Mouse (Mus musculus) v-Abl transformed pro-B cells (cell line): ENCODE results near the gene Serpina3n.
"Not testable (repeated sequence)": the region's sequence is repeated elsewhere in the genome, so short reads cannot be mapped to it uniquely, and the experiment has no call there.

ENCODE experiments used
- in situ Hi-C, 2 experiments: fragments of 400-800 bp; cut with MboI; formaldehyde crosslinking; loops; one replicate each; pipeline ENCODE4 v1.15.1; 2025; ENCODE audit not compliant: unreplicated experiment in 2 of 2

Gene Serpina3n

DNA sequence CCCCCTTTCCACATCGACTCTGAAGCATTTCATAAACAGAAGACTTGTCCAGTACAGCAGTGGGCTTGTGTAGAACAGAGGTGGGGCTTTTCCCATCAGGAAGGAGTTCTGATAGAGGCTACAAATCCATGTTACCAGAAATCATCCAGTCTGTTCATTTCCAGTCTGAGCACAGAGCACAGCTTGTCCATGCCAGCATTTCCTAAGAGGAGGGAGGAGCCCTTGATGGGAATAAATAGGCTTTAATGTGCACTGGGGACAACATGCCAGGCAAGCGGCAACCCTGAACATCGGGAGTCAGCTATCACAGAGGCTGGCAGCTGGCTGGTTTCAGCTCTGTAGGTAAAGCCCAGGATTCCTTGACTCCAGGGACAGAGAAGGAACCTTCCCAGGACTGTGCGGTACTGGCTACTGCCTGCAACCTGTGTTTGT is at the start of gene Serpina3n:
Gene Serpina3n (plus strand): TSS at position 276 of the 432 bp plus-strand sequence.
- in situ Hi-C loops: loop anchor here in 1 of 2 experiments (25.0 kb wide), 1 partner anchor 869 kb away; the partner anchor contains the start of gene Ppp4r4

DNA sequence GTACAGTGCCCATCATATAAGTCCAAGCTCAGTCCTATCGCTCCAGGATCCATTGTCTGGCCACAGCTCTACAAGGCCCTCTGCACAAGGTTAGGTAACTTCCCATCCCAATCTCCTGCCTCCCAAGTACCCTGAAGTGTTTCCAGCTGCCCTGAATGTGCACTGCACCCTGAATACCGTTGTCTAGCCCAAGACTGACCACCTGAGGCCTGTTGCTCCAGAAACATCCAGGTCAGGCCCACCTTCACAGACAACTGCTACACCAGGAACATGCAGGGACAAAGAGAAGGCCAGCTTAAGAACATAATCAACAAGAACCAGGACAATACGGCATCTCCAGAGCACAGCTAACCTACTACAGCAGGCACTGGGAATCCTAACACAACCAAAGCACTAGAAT is 36.5 kb upstream of the Serpina3n start:
- in situ Hi-C loops: loop anchor here in 1 of 2 experiments (10.0 kb wide), 1 partner anchor 235 kb away; no protein-coding TSS in a partner anchor

DNA sequence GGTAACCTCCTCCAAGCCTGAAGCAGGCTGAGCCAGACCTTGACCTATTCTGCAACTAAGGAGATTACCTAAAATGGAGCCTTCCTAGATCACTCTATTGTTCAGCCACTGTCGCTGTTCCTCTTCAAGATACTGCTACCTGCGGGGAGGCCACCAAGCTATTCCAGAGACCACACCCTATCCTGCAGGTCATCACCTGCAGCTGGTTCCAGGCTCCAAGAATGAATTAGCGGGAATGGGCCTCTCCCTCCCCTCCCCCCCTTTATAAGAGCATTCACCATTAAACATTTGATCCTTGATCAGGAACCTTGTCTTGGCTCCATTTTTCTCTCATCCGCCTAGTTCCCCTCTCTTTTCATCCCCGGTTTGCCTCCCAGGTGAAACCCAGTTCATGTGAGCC is 29.4 kb upstream of the Serpina3n start:
- in situ Hi-C loops: not testable (repeated sequence)

DNA sequence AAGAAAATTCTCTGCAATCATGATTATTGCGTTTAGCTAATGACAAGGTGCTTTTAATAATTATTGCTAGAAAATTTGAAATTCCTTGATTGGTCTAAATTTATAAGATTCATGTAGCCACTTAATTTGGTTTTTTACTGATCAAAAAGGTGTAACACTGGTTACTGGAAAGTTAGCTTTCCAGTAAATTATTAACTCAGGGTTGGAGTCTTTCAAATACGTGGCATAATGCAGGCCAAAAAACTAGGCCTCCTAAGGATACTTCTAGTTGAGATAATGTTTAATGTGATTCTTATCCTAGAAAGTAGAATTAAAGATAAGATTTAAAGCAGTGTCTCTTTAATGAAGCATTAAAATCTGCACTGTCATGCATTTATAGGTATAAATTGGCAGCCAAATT is 28.2 kb upstream of the Serpina3n start:
- in situ Hi-C loops: not testable (repeated sequence)

DNA sequence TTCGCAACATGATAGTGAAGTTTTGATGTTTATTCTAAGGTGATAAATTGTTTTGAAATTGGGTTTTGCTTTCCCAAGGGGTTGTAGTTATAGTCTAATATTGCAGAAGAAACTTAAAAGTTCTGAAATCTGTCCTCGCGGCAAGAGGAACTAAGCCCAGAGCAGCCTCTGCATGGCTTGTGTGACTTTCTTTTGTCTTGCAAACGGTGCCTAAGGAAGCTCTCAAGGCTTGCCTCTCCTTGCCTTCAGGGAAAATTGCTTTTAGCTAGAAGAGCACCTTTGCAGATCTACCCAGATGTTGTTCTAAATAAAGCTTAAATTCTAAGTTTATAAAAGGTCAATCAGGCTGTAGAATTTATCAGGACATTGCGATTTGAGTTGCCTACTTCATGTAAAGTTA is 27.7 kb upstream of the Serpina3n start:
- in situ Hi-C loops: not testable (repeated sequence)

DNA sequence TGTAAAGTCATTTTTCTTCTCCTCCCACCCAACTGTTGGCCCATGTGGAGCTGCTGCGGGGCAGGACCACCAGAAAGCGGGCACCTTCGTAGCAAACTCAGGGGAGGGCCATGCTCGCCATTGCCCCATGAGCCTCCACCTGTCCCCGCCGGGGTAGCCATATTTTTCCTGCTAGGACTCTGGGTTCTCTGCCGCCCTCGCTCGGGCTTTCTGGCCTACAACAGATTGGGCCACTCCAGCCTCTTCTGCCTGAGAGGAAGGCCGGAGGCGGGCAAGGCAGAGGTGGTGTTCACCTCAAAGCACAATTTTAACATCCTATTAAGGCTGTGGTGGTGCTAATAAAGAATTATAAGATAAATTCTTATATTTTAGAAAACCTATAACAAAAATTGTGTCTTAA is 26.7 kb upstream of the Serpina3n start:
- in situ Hi-C loops: no loop called here

DNA sequence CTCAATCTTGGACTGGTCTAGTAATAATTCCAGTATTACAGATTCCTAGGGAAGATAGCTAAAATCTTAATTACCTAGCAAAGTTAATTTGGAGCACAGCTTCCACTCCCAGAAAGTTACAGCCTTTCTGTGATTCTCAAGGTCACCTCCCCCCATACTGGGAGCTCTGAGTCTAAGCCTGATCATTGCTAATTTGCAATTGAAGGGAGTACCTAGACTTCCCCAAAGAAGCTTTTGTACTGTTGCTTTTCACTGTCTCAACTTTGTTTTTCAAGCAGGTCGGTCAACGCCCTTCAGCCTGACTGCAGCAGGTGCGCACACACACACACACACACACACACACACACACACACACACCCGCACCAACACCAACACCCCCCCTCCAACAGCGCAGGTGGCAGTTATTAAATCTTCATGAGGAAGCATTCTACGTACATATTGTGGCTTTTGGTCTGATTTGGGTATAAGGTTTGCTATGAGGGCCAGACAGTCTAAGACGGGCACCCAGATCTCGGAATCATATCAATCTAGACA is 25.4 kb upstream of the Serpina3n start:
- in situ Hi-C loops: not testable (repeated sequence)

DNA sequence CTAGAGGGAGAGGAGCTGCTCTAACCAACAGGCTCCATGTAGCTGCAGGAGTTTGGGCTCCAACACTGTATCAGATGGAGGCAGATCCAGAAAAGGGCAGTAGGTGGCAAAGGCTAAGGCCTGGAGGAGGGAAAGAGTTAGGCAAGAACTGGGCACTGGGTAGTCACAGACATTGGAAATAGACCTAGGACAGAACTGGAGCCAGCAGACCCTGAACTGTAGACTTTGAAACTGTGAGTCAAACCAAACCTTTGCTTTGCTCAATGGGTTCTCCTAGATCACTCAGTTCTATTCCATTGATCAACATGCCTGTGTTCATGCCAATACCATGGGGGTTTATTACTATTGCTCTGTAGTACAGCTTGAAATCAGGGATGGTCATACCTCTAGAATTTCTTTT is 20.5 kb upstream of the Serpina3n start:
- in situ Hi-C loops: not testable (repeated sequence)

DNA sequence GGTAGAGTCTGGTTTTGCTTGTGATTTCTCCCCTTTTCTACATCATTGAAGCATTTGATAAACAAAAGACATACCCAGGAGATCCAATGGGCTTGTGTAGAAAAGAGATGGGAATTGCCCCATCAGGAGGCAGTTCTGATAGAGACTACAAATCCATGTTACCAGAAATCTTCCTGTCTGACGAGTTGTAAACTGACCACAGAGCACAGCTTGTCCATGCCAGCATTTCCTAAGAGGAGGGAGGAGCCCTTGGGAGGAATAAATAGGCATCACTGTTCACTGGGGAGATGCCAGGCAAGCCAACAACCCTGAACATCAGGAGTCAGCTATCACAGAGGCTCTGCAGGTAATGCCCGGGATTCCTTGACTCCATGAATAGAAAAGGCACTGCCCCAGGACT is 19.7 kb upstream of the Serpina3n start:
- in situ Hi-C loops: not testable (repeated sequence)

DNA sequence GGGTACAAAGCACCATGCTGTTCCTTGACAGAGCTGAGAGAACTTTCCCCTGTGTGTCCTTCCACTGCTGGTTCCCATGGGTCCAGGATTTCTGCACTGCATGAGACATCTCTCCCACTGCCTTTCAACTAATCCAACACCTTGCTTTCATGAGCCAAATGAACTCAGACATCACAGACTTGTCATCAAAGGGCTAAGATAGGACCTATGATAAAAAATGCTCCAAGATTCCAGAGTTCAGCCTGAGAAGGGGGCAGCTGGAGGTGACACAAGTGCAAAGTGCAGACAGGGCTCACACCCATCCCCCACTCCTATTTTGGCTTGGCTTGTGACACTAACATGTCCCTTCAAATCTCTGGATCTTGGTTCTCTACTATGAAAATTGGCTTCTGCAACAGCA is 18.1 kb upstream of the Serpina3n start:
- in situ Hi-C loops: no loop called here

DNA sequence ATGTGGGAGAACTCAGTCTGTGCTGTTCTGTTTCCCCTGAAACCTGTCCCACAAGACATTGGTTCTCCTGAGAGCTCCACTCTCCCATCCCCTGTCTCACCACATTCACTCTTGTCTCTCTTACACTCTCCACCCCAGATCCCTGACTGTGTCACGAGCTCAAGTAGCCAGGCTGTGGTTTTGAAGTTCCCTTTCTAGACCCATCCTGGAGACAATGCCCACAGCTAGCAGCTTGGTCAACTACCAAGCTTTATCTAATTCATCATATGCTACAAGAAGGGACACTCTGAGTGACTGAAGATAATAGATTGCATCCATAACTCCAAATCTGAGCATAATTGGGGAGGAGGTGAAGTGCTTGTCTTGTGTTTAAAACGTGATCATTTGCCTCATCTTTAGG is 15.5 kb upstream of the Serpina3n start:
- in situ Hi-C loops: not testable (repeated sequence)

DNA sequence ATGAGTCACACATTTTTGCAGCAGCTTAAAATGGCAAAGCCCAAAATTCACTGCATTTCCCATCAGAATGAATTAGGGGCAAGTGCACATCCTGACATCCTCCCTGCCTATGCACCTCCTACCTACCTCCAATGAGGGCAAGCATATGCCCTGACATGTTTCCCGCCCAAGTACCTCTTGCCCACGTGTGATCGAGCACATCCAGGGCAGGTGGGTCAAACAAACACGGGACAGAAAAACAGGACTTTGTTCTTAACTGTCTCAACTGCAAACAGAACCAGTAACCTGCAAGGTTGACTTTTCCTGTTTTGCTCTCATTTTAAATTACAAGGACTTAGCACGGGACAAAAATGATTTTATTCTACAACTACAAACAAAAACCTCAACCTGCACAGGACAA is 2.6 kb upstream of the Serpina3n start:
- in situ Hi-C loops: loop anchor here in 1 of 2 experiments (25.0 kb wide), 1 partner anchor 867 kb away; the partner anchor contains the start of gene Ppp4r4

DNA sequence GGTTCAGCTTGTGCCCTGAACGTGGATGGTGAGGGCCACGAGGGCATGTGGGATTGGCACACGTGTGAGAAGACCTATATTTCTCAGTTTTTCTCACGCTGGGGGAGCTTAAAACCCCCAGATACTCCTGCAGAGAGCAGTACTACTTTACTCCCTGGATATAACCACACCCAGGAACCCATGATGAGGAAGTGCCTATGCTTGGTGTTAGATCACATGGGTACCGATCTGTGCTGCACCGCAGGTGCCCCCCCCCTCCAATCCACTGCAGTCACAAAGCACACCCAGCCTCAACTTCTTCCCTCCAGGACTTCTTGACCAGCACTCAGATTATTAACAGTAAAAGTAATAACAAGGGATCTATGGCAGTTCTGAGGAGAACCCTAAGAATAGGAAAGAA is 6.0 kb downstream of the Serpina3n start:
- in situ Hi-C loops: loop anchor here in 1 of 2 experiments (10.0 to 25.0 kb wide), 2 partner anchors 418 to 875 kb away; partner anchors contain the start of gene Ppp4r4

DNA sequence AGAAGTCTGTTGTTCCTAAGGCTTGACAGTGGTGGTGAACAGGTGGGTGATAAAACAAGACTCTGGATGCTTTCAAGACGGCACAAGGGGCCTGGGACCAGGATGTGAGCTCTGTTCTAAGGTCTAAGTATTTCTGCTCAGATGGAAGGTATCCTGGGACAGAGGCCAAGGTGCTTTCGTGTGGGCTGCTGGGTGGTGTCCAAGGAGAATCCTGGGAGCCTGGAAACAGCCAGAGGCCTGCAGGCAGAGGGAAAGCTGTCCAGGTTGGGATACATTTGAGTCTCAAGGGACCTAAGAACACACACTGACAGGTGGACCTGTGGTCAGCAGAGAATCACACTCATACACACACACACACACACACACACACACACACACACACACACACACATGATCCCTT is 8.0 kb downstream of the Serpina3n start:
- in situ Hi-C loops: loop anchor here in 1 of 2 experiments (10.0 to 25.0 kb wide), 2 partner anchors 420 to 877 kb away; partner anchors contain the start of gene Ppp4r4

DNA sequence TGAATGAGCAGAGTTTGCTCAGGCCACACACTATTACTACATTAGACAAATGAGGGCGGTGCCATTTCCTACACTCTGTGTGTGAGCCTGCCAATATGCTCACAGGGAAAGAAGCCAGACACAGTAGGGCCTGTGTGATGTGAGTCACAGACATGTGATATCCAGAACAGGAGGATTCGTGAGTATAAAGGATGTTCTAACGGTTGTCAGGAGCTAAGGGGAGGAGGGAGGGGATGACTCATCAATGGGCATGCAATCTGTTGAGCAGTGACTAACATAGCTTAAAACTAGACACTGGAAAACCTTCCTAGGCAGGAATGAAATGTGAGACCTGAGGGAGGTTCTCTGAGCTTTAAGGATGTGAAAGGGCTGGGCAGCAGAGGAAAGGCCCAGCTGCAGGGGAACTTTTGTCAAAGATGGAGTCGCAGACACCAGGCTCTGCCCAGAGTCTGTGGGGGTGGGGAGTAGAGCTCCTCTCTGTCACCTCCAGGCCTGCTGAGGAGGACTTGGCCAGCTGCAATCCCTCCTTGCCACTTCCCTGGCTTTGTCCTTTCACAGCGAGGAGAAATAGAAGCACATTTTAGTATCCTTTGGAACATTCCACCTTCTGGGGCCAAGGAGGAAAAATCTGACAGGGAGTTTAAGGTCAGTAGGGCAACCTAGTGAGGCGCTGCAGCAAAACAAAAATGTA is 9.2 kb downstream of the Serpina3n start:
- in situ Hi-C loops: loop anchor here in 1 of 2 experiments (10.0 to 25.0 kb wide), 2 partner anchors 421 to 878 kb away; partner anchors contain the start of gene Ppp4r4

DNA sequence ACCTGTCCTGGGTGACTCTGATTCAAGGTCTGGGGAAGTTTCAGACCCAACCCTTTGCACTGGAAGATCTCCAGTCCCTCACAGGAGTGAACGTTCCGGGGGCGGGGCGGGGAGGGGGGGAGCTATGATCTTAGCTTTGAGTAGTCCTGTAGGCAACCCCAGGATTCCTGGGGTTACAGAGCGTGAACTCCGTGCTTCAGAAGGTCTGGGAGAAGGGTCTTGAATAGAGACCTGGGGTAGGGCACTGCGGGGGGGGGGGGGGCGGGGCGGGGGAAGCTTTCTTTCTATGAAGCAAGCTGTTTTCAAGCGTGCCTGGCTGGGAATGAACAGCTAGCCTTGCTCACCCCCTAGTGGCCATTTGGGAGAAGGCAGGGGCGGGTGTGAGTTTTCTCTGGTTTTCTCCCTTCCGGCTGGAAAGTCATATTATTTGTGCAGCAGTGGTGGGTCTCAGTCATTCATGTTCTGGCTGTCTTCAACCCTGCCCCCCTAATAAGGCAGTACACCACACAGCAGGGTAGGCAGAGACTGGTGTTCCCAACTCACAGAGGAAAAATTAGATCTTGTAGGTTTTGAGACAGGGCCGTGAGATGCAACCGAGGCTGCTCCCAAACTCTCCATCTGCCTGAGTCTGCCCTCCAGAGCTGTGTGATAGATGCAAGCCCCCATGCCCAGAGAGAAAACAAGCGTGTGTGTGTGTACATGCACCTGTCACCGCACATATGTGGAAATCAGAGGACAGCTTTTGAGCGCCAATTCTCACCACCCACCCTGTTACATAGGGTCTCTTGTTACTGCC is 12.0 kb downstream of the Serpina3n start:
- in situ Hi-C loops: loop anchor here in 1 of 2 experiments (10.0 to 25.0 kb wide), 2 partner anchors 424 to 881 kb away; partner anchors contain the start of gene Ppp4r4

DNA sequence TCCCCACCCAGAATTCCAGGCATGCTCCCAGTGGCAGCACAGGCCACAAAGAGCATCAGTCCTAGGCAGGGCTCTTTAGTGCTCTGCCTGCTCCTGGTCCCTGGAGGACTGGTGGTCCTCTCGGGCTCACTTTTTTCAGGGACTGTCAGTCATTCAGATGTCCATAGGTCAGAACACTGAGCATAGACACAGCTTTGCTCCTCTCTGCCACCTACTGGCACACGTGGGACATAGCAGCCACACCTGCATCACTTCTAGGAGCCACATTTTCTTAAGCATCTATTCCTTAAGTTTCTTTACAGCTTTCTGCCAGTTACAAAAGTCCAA is 12.6 kb downstream of the Serpina3n start:
- in situ Hi-C loops: loop anchor here in 1 of 2 experiments (10.0 to 25.0 kb wide), 2 partner anchors 424 to 882 kb away; partner anchors contain the start of gene Ppp4r4

DNA sequence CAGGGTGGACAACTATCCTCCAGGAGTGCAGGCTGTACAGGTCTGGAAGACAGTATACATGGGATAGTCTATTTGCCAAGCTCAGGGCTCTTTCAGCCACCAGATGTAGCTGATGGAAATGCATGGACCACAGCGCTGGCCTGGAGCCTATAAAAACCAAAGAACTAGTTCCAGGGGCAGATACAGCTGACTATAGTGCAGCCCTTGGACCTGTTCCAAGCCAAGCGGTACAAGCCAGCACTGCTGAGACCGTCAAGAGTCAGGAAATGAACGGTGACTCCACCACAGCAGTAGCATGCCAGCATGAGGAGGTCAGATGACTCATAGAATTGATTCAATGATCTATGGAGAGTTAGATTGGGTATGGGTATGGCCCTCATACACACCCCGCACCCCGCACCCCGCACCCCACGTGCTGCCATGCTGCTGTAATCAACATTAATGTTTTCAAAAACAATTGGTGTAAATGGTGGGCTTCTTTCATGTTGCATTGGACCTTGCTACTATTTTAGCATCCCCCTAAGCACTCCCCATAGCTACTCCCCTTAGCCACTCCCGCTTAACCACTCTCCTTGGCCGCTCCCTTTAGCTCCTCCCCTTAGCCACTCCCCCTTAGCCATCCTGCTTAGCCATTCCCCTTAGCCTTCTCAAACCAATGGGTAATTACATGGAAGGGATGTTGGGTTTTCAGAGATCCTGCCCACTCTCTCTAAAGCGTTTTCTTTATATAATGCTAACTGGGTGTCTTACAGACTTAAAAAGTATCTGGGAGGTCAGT is 16.3 kb downstream of the Serpina3n start:
- in situ Hi-C loops: loop anchor here in 1 of 2 experiments (25.0 kb wide), 1 partner anchor 886 kb away; the partner anchor contains the start of gene Ppp4r4

DNA sequence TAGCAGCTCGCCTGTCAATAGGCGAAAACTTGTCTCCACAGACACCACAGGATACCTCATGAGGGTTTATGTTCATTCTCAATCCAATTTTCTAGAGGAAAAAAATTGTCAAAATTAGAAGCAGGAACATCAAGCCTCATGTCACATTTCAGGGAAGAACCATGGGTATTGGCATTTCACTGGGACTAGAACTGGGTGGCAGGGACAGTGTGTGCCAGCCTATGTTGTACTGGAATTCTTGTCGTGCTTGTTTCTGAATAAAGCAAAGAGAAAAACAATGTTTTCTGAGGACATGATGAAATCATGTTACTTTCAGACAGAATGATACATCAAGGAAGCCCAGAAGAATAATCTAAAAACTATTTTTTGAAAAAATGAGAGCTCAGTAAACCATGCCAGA is 19.1 kb downstream of the Serpina3n start:
- in situ Hi-C loops: loop anchor here in 1 of 2 experiments (25.0 kb wide), 1 partner anchor 637 kb away; no protein-coding TSS in a partner anchor

DNA sequence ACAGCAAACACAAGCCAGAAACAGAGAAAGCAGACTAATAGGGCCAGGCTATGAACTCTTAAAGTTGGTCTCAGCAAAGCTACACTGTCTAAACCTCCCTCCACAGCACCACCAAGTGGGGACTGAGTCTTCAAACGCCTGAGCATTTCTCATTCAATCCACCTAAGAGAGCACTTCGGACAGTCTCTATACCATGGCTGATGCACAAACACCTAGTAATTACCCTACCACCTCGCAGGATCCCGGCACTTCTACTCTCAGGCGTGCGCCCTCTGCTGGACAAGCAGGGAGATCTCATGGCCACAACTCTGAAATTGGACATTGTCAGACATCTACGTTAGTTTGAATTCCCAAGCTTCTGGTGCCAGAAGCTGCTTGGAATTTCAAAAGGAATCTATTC is 20.4 kb downstream of the Serpina3n start:
- in situ Hi-C loops: loop anchor here in 1 of 2 experiments (25.0 kb wide), 1 partner anchor 635 kb away; no protein-coding TSS in a partner anchor
